Mouse (Mus musculus) midbrain, embryonic 16.5 days (tissue): ENCODE measurements around the gene Uts2r. TPM values are rescaled to one million over a fixed set of nuclear protein-coding genes. Genes with fewer than 3 reads are reported as not detected.

Experiments used
- ATAC-seq: fragments of 200-750 bp; cut with Nextera tagmentation; 2 replicates; pipeline ENCODE4 v1.8.0; 2017; ENCODE audit warnings: moderate TSS enrichment
- H3K27ac ChIP-seq: fragments of 300-500 bp; sonication (generic); 2 replicates; pipeline ENCODE4 v1.5.1; 2014; ENCODE audit warnings: mild to moderate bottlenecking, low read length, mixed read lengths
- H3K27me3 ChIP-seq: fragments of 300-500 bp; sonication (generic); 2 replicates; pipeline ENCODE4 v1.6.1; 2014; ENCODE audit warnings: low read depth, low read length, mixed read lengths; ENCODE audit not compliant: control insufficient read depth, insufficient read depth
- H3K36me3 ChIP-seq: fragments of 300-500 bp; sonication (generic); 2 replicates; pipeline ENCODE4 v1.6.1; 2014; ENCODE audit warnings: mild to moderate bottlenecking, low read length, moderate library complexity, mixed read lengths; ENCODE audit not compliant: control insufficient read depth, insufficient read depth
- H3K4me1 ChIP-seq: fragments of 300-500 bp; sonication (generic); 2 replicates; pipeline ENCODE4 v1.6.1; 2014; ENCODE audit warnings: mild to moderate bottlenecking, low read length, mixed read lengths; ENCODE audit not compliant: control insufficient read depth, insufficient read depth
- H3K4me2 ChIP-seq: fragments of 300-500 bp; sonication (generic); 2 replicates; pipeline ENCODE4 v1.6.1; 2014; ENCODE audit warnings: mild to moderate bottlenecking, low read length, mixed read lengths
- H3K4me3 ChIP-seq: fragments of 300-500 bp; sonication (generic); 2 replicates; pipeline ENCODE4 v1.5.1; 2014; ENCODE audit warnings: low read depth, mild to moderate bottlenecking, low read length, moderate library complexity, mixed read lengths
- H3K9ac ChIP-seq: fragments of 300-500 bp; sonication (generic); 2 replicates; pipeline ENCODE4 v1.6.1; 2014; ENCODE audit warnings: low read depth, low read length, mixed read lengths
- H3K9me3 ChIP-seq: fragments of 300-500 bp; sonication (generic); replicated peaks from 2 replicates; pipeline ENCODE4 v1.6.1; 2014; ENCODE audit warnings: mild to moderate bottlenecking, low read length, mixed read lengths; ENCODE audit not compliant: control insufficient read depth, poor library complexity, severe bottlenecking
- WGBS: fragments of 180-500 bp; shearing (Covaris S2); extraction: QIAGEN DNeasy Blood & Tissue Kit; methylation state at CpG from one replicate; pipeline ENCODE4 v1.1.7; 2014; 5-methylcytosine and 5-hydroxymethylcytosine counted together
- polyA plus RNA-seq: library from polyadenylated mRNA; unstranded; fragments of >200 nt; fragmentation: Nextera tagmentation; extraction: Ambion mirVana; gene quantifications from 2 replicates; pipeline ENCODE4 v1.2.1, GENCODE M21; 2015

The Uts2r gene
- 0.83 and 1.1 TPM in 2 replicates for polyA plus RNA-seq

GRCm38 (mm10) chr11:121159971-121160370 lies at the start of gene Uts2r:
Uts2r (plus strand) TSS chr11:121160271.
- WGBS = 88% methylated on average over 5 of the region's 5 CpGs
- Histone ChIP-seq H3K27ac (no peak within 1 kb of the TSS), H3K27me3 (peaks cover 14% of the 10 kb centered on the region), H3K4me1 (peaks cover 4% of the 10 kb centered on the region; the same call in 1 of the 2 replicates), H3K4me3 (no peak within 1 kb of the TSS), H3K9ac (no peak within 1 kb of the TSS), H3K9me3 (no peaks in the 10 kb centered on the region), H3K36me3 (no peaks in the 10 kb centered on the region), H3K4me2 (no peak within 1 kb of the TSS)
- ATAC-seq = no peak

DNA sequence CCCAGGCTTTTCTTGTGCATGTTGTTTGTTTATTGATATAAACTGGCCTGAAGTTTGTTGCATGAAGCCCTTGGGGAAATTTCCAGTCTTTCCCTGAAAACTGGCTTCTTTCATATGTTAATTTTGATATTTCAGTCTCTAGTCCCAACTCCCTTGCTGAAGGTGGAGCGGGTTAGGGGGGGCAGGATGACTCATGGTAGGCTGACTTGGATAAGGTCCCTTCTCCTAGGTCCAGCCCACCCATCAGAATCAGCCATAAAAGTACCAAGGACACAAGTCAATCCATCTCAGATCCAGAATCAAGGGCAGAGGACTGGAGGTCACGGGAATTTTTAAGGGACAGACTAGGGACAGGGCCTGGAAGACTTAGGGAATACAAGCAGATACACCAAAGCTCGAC lies 49.0 kb upstream of the Uts2r start:
- Histone ChIP-seq H3K27ac (no peak overlapping the region), H3K9me3 (no peaks in the 10 kb centered on the region), H3K4me3 (no peak overlapping the region), H3K27me3 (no peaks in the 10 kb centered on the region), H3K4me2 (no peak overlapping the region), H3K36me3 (no peaks in the 10 kb centered on the region), H3K4me1 (no peaks in the 10 kb centered on the region), H3K9ac (no peak overlapping the region)
- 92% methylated on average over 3 of the region's 3 CpGs for WGBS
- ATAC-seq = no peak

DNA sequence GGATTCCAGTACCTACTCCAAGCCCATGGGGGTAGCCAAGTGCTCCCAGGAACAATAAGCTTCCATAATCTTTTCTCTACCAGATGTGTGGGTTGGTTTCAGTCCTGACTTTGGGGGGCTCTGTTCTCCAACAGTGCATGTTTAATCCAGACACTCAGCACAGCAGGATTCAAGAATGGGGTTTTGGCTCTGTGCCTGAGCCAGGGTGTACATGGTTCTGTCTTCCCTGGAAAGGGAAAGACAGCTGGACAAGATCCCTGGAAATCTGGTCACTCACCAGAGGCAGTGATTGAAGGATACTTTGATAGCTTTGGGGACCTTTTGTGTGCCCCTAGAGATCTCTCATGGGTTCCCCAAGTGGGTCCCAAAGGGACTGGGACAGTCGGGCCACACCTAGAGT lies 48.5 kb upstream of the Uts2r start:
- 77% methylated on average over 1 of the region's 1 CpGs for WGBS
- Histone ChIP-seq H3K4me2 (no peak overlapping the region), H3K9me3 (no peaks in the 10 kb centered on the region), H3K4me1 (no peaks in the 10 kb centered on the region), H3K4me3 (no peak overlapping the region), H3K9ac (no peak overlapping the region), H3K27me3 (no peaks in the 10 kb centered on the region), H3K27ac (no peak overlapping the region), H3K36me3 (no peaks in the 10 kb centered on the region)
- no peak for ATAC-seq

DNA sequence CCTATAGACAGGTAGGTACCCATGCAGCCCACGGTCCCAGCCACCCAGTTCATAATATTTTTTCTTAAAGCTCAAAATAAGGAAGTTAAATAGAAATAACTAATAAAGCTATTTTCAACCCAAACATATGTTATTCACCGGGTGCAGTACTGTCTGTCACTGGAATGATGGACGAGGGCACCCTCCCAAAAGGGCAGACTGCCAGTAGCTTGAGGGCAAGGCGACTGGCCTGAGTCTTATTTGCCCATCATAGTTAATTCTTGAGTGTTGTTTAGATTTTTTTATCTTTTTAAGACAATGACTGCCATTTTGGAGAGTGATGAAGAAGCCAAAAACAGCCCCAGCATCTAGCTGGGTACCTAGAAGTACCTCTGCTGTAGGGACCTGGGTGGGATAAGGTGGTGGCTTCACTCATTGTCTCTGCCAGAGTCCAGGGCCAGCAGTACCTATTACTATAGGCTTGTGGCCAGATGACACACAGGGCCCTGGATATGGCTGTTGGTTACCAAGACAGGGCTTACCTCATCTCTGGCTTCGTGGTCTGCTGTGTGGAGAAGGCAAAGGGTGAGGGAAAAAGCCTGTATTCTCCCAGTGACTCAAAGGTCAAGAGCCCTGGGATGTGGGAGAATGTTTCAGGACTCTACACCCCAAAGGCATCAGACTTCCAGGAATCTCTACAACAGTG lies 47.8 kb upstream of the Uts2r start:
- Histone ChIP-seq H3K4me2 (no peak overlapping the region), H3K9ac (no peak overlapping the region), H3K9me3 (no peaks in the 10 kb centered on the region), H3K4me1 (no peaks in the 10 kb centered on the region), H3K36me3 (no peaks in the 10 kb centered on the region), H3K27ac (no peak overlapping the region), H3K4me3 (no peak overlapping the region), H3K27me3 (no peaks in the 10 kb centered on the region)
- no peak for ATAC-seq
- WGBS = 85% methylated on average over 5 of the region's 5 CpGs

DNA sequence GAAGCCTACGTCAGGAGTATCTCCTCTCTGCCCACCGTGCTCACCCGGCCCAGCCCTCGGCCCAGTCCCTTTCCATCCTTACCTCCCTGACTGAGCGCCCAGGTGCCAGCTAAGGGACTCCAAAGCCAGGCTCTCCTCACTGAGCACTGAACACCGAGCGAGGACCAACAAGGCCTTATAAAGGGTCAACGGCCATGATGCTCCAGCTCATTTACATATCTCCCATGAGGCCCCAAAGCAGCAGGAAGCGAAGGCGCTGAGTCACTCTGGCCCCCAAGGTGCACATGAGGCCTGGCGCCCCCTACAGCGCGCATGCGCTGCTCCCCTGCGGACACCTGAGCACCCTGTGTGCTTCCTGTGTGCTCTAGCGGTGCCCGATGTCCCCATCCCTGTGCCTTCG lies 42.0 kb upstream of the Uts2r start:
- no peaks in the 10 kb centered on the region for H3K9me3 ChIP-seq
- H3K36me3 ChIP-seq = no peaks in the 10 kb centered on the region
- H3K4me3 ChIP-seq = no peak overlapping the region
- H3K27ac ChIP-seq = no peak overlapping the region
- 92% methylated on average over 18 of the region's 18 CpGs for WGBS
- H3K27me3 ChIP-seq = no peaks in the 10 kb centered on the region
- no peak for ATAC-seq
- no peaks in the 10 kb centered on the region for H3K4me1 ChIP-seq
- H3K4me2 ChIP-seq = no peak overlapping the region
- no peak overlapping the region for H3K9ac ChIP-seq

DNA sequence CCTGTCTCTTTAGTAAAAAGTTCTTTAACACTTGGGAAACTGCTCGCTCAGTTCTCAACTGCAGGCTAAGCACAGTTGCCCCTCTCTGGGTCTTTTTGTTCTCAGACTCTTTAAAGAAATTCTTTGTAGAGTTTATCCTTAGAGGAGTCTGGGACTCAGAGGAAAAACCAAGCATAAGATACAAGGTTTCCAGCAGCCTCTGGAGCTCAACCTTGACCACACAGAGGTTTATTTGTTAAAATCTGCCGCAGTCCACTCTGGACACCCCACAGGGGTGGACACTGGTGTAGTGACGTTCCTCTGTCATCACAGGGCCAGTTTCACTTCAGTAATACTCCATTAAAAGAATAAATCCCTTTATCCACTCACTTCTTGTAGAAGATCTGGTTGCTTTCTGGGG lies 41.5 kb upstream of the Uts2r start, which contains the start of gene Tex19.2:
TSS of gene Tex19.2 (minus strand) at position 101 of the 400 bp plus-strand sequence.
- 57% methylated on average over 3 of the region's 3 CpGs for WGBS
- H3K4me2 ChIP-seq = no peak within 1 kb of the TSS
- H3K27me3 ChIP-seq = no peaks in the 10 kb centered on the region
- H3K36me3 ChIP-seq = no peaks in the 10 kb centered on the region
- no peaks in the 10 kb centered on the region for H3K9me3 ChIP-seq
- H3K4me3 ChIP-seq = no peak within 1 kb of the TSS
- H3K27ac ChIP-seq = no peak within 1 kb of the TSS
- ATAC-seq = no peak
- H3K4me1 ChIP-seq = no peaks in the 10 kb centered on the region
- H3K9ac ChIP-seq = no peak within 1 kb of the TSS

DNA sequence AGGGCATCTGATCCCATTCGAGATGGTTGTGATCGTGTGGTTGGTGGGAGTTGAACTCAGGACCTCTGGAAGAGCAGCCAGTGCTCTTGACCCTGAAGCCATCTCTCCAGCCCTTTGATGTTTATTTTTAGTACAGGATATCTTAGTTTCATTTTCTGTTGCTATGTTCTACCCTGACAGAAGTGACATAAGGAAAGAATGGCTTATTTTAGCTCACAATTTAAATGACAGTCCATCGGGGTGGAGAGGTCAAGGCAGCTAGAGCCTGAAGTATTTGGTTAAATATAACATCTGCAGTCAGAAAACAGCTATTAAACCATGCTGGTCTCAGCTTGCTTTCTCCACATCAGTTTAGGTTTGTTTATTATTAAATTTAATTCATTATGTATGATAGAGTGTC lies 38.9 kb upstream of the Uts2r start:
- Histone ChIP-seq H3K4me2 (no peak overlapping the region), H3K9me3 (no peaks in the 10 kb centered on the region), H3K36me3 (no peaks in the 10 kb centered on the region), H3K4me1 (no peaks in the 10 kb centered on the region), H3K4me3 (no peak overlapping the region), H3K9ac (no peak overlapping the region), H3K27me3 (no peaks in the 10 kb centered on the region), H3K27ac (no peak overlapping the region)
- no peak for ATAC-seq
- whole genome bisulfite sequencing = 77% methylated on average over 3 of the region's 3 CpGs

- WGBS = 76% methylated on average over 2 of the region's 2 CpGs
- Histone ChIP-seq H3K27me3 (no peaks in the 10 kb centered on the region), H3K9me3 (no peaks in the 10 kb centered on the region), H3K9ac (no peak overlapping the region), H3K4me1 (no peaks in the 10 kb centered on the region), H3K36me3 (no peaks in the 10 kb centered on the region), H3K4me3 (no peak overlapping the region), H3K4me2 (no peak overlapping the region), H3K27ac (no peak overlapping the region)
- no peak for ATAC-seq
Measured at GRCm38 (mm10) chr11:121122024-121122670, 37.9 kb upstream of the Uts2r start.

GRCm38 (mm10) chr11:121123438-121123837 lies 36.6 kb upstream of the Uts2r start:
- no peak overlapping the region for H3K27ac ChIP-seq
- ATAC-seq = no peak
- 89% methylated on average over 4 of the region's 4 CpGs for WGBS
- H3K9me3 ChIP-seq = no peaks in the 10 kb centered on the region
- no peak overlapping the region for H3K4me3 ChIP-seq
- H3K4me1 ChIP-seq = no peaks in the 10 kb centered on the region
- no peaks in the 10 kb centered on the region for H3K27me3 ChIP-seq
- no peak overlapping the region for H3K4me2 ChIP-seq
- no peaks in the 10 kb centered on the region for H3K36me3 ChIP-seq
- H3K9ac ChIP-seq = no peak overlapping the region
